Mouse (Mus musculus) thymus, adult 2 months (tissue): Measurements from ENCODE around the gene Fkbp15.

ENCODE experiments used
- CTCF ChIP-seq: fragments of 200-500 bp; IDR thresholded peaks from 2 replicates; pipeline ENCODE4 v1.5.1; 2012; ENCODE audit warnings: mild to moderate bottlenecking, control low read depth, low read length, moderate library complexity, borderline replicate concordance; ENCODE audit not compliant: control insufficient read depth, poor library complexity, insufficient read depth; ENCODE audit errors: extremely low read depth
- POLR2A ChIP-seq: fragments of 200-500 bp; IDR thresholded peaks from 2 replicates; pipeline ENCODE4 v1.6.1; 2012; ENCODE audit warnings: mild to moderate bottlenecking, low read length, control low read depth, moderate library complexity; ENCODE audit not compliant: control insufficient read depth, poor library complexity, insufficient read depth; ENCODE audit errors: extremely low read depth

GRCm38 (mm10) chr4:62251776-62252175, 108.6 kb downstream of the Fkbp15 start:
- no peak for TF ChIP-seq POLR2A
- no peak for TF ChIP-seq CTCF
